Mouse (Mus musculus) neural tube, embryonic 13.5 days (tissue): Measurements from ENCODE around the gene Galnt6. TPM values are rescaled to one million over a fixed set of nuclear protein-coding genes. Genes with fewer than 3 reads are reported as not detected.
A peak's percentile ranks its signal among the peaks of the same experiment; 100 is the strongest.

Experiments
- ATAC-seq: fragments of 200-750 bp; cut with Nextera tagmentation; 2 replicates; pipeline ENCODE4 v1.8.0; 2017; ENCODE audit warnings: low read depth, mild to moderate bottlenecking, moderate TSS enrichment, moderate library complexity
- H3K27ac ChIP-seq: fragments of 300-500 bp; sonication (generic); replicated peaks from 2 replicates; pipeline ENCODE4 v1.5.1; 2015; ENCODE audit warnings: moderate library complexity, mild to moderate bottlenecking, inconsistent platforms
- H3K27me3 ChIP-seq: fragments of 300-500 bp; sonication (generic); 2 replicates; pipeline ENCODE4 v1.6.1; 2015; ENCODE audit warnings: mild to moderate bottlenecking, inconsistent platforms
- H3K36me3 ChIP-seq: fragments of 300-500 bp; sonication (generic); 2 replicates; pipeline ENCODE4 v1.6.1; 2015; ENCODE audit warnings: mild to moderate bottlenecking, inconsistent platforms
- H3K4me1 ChIP-seq: fragments of 300-500 bp; sonication (generic); replicated peaks from 2 replicates; pipeline ENCODE4 v1.6.1; 2015; ENCODE audit warnings: inconsistent platforms
- H3K4me2 ChIP-seq: fragments of 300-500 bp; sonication (generic); 2 replicates; pipeline ENCODE4 v1.6.1; 2015; ENCODE audit warnings: inconsistent platforms, mild to moderate bottlenecking, moderate library complexity
- H3K4me3 ChIP-seq: fragments of 300-500 bp; sonication (generic); 2 replicates; pipeline ENCODE4 v1.5.1; 2015; ENCODE audit warnings: mild to moderate bottlenecking, inconsistent platforms
- H3K9ac ChIP-seq: fragments of 300-500 bp; sonication (generic); 2 replicates; pipeline ENCODE4 v1.6.1; 2015; ENCODE audit warnings: moderate library complexity, mild to moderate bottlenecking, inconsistent platforms
- H3K9me3 ChIP-seq: fragments of 300-500 bp; sonication (generic); 2 replicates; pipeline ENCODE4 v1.6.1; 2016; ENCODE audit warnings: inconsistent platforms
- WGBS: fragments of 180-500 bp; shearing (Covaris S2); methylation state at CpG from one replicate; pipeline ENCODE4 v1.1.7; 2015; 5-methylcytosine and 5-hydroxymethylcytosine counted together
- polyA plus RNA-seq: library from polyadenylated mRNA; unstranded; fragments of >200 nt; fragmentation: Nextera tagmentation; extraction: Ambion mirVana; gene quantifications from 2 replicates; pipeline ENCODE4 v1.2.1, GENCODE M21; 2015

The Galnt6 gene
- polyA plus RNA-seq, 1 experiment from 2014 or later, result 0.38 TPM

GRCm38 (mm10) chr15:100764163-100764951, 35.2 kb upstream of the Galnt6 start:
- Histone ChIP-seq H3K27ac (no peak overlapping the region), H3K4me3 (no peak overlapping the region), H3K36me3 (peaks cover 31% of the 10 kb centered on the region), H3K27me3 (no peaks in the 10 kb centered on the region), H3K9me3 (no peaks in the 10 kb centered on the region), H3K4me2 (no peak overlapping the region), H3K4me1 (peaks cover 31% of the 10 kb centered on the region), H3K9ac (no peak overlapping the region)
- no peak for ATAC-seq
- WGBS, result 80% methylated on average over 16 of the region's 16 CpGs

GRCm38 (mm10) chr15:100762649-100763048, 33.5 kb upstream of the Galnt6 start:
- peak overlapping the region; percentile 81 for H3K9ac ChIP-seq
- no peak for ATAC-seq
- no peaks in the 10 kb centered on the region for H3K9me3 ChIP-seq
- H3K27ac ChIP-seq, result peak overlapping the region; percentile 92; the same call in 1 of the 2 replicates
- H3K27me3 ChIP-seq, result no peaks in the 10 kb centered on the region
- H3K4me3 ChIP-seq, result peak overlapping the region; percentile 67
- H3K4me1 ChIP-seq, result peaks cover 33% of the 10 kb centered on the region
- WGBS, result 53% methylated on average over 8 of the region's 8 CpGs
- peak overlapping the region; percentile 71 for H3K4me2 ChIP-seq
- peaks cover 19% of the 10 kb centered on the region; the same call in 1 of the 2 replicates for H3K36me3 ChIP-seq

GRCm38 (mm10) chr15:100761419-100762185, 32.4 kb upstream of the Galnt6 start, which contains the start of gene Slc4a8:
TSS of gene Slc4a8 (plus strand) at chr15:100761747.
- under 1% methylated on average over 43 of the region's 64 CpGs for WGBS
- Histone ChIP-seq H3K4me2 (peak within 1 kb of the TSS; percentile 71), H3K9ac (peak within 1 kb of the TSS; percentile 81), H3K27ac (peak within 1 kb of the TSS; percentile 92), H3K9me3 (no peaks in the 10 kb centered on the region), H3K4me3 (peak within 1 kb of the TSS; percentile 67), H3K27me3 (no peaks in the 10 kb centered on the region), H3K36me3 (peaks cover 11% of the 10 kb centered on the region; the same call in 1 of the 2 replicates), H3K4me1 (peaks cover 33% of the 10 kb centered on the region)
- peak; percentile 96 for ATAC-seq

GRCm38 (mm10) chr15:100761036-100761418, 31.9 kb upstream of the Galnt6 start:
- peak overlapping the region; percentile 71 for H3K4me2 ChIP-seq
- no peaks in the 10 kb centered on the region for H3K9me3 ChIP-seq
- H3K4me1 ChIP-seq, result peaks cover 33% of the 10 kb centered on the region
- H3K27me3 ChIP-seq, result no peaks in the 10 kb centered on the region
- H3K4me3 ChIP-seq, result peak overlapping the region; percentile 67
- WGBS, result 11% methylated on average over 9 of the region's 9 CpGs
- peak overlapping the region; percentile 70 for H3K27ac ChIP-seq
- peaks cover 9% of the 10 kb centered on the region; the same call in 1 of the 2 replicates for H3K36me3 ChIP-seq
- peak; percentile 54 for ATAC-seq
- H3K9ac ChIP-seq, result peak overlapping the region; percentile 41

- H3K9me3 ChIP-seq, result no peaks in the 10 kb centered on the region
- no peak overlapping the region for H3K4me3 ChIP-seq
- peaks cover 45% of the 10 kb centered on the region for H3K4me1 ChIP-seq
- ATAC-seq, result no peak
- no peak overlapping the region for H3K4me2 ChIP-seq
- no peak overlapping the region for H3K9ac ChIP-seq
- no peak overlapping the region for H3K27ac ChIP-seq
- 85% methylated on average over 10 of the region's 10 CpGs for WGBS
- H3K36me3 ChIP-seq, result no peaks in the 10 kb centered on the region
- no peaks in the 10 kb centered on the region; the same call in 1 of the 2 replicates for H3K27me3 ChIP-seq
Observed at GRCm38 (mm10) chr15:100759286-100759685, 30.1 kb upstream of the Galnt6 start.

- Histone ChIP-seq H3K4me3 (no peak overlapping the region), H3K36me3 (no peaks in the 10 kb centered on the region), H3K4me1 (peaks cover 31% of the 10 kb centered on the region), H3K9ac (no peak overlapping the region), H3K27me3 (peaks cover 7% of the 10 kb centered on the region; the same call in 1 of the 2 replicates), H3K4me2 (no peak overlapping the region), H3K27ac (no peak overlapping the region), H3K9me3 (no peaks in the 10 kb centered on the region)
- under 1% methylated on average over 7 of the region's 7 CpGs for WGBS
- no peak for ATAC-seq
Observed at GRCm38 (mm10) chr15:100757527-100757978, 28.4 kb upstream of the Galnt6 start.

- 0 out of 2 replicates have a peak overlapping the region, but pooled peaks have one; percentile 45 for H3K9ac ChIP-seq
- ATAC-seq, result no peak
- no peak overlapping the region for H3K27ac ChIP-seq
- peaks cover 23% of the 10 kb centered on the region for H3K4me1 ChIP-seq
- H3K36me3 ChIP-seq, result no peaks in the 10 kb centered on the region
- 70% methylated on average over 3 of the region's 3 CpGs for WGBS
- no peak overlapping the region for H3K4me2 ChIP-seq
- H3K27me3 ChIP-seq, result peaks cover 7% of the 10 kb centered on the region; the same call in 1 of the 2 replicates
- no peak overlapping the region for H3K4me3 ChIP-seq
- no peaks in the 10 kb centered on the region for H3K9me3 ChIP-seq
Observed at GRCm38 (mm10) chr15:100755881-100756624, 26.9 kb upstream of the Galnt6 start.

- 41% methylated on average over 6 of the region's 8 CpGs for WGBS
- H3K4me3 ChIP-seq, result no peak overlapping the region
Observed at GRCm38 (mm10) chr15:100755498-100755859, 26.3 kb upstream of the Galnt6 start.

GRCm38 (mm10) chr15:100754805-100755497, 25.8 kb upstream of the Galnt6 start:
- Histone ChIP-seq H3K27me3 (peaks cover 7% of the 10 kb centered on the region; the same call in 1 of the 2 replicates), H3K36me3 (no peaks in the 10 kb centered on the region), H3K27ac (no peak overlapping the region), H3K9me3 (no peaks in the 10 kb centered on the region), H3K4me3 (no peak overlapping the region), H3K4me2 (peak overlapping the region; percentile 35), H3K4me1 (peaks cover 14% of the 10 kb centered on the region), H3K9ac (0 out of 2 replicates have a peak overlapping the region, but pooled peaks have one; percentile 45)
- 11% methylated on average over 11 of the region's 11 CpGs for WGBS
- no peak for ATAC-seq

More at GRCm38 (mm10) chr15:100755498-100755859, 26.3 kb upstream of the Galnt6 start:
- peak overlapping the region; percentile 35 for H3K4me2 ChIP-seq
- ATAC-seq, result no peak
- no peak overlapping the region for H3K27ac ChIP-seq
- no peaks in the 10 kb centered on the region for H3K9me3 ChIP-seq
- H3K36me3 ChIP-seq, result no peaks in the 10 kb centered on the region
- 0 out of 2 replicates have a peak overlapping the region, but pooled peaks have one; percentile 45 for H3K9ac ChIP-seq
- peaks cover 18% of the 10 kb centered on the region for H3K4me1 ChIP-seq
- peaks cover 7% of the 10 kb centered on the region; the same call in 1 of the 2 replicates for H3K27me3 ChIP-seq

GRCm38 (mm10) chr15:100754041-100754440, 24.9 kb upstream of the Galnt6 start:
- Histone ChIP-seq H3K9ac (no peak overlapping the region), H3K4me3 (no peak overlapping the region)

GRCm38 (mm10) chr15:100753045-100753444, 23.9 kb upstream of the Galnt6 start:
- no peaks in the 10 kb centered on the region for H3K36me3 ChIP-seq
- H3K4me2 ChIP-seq, result no peak overlapping the region
- peaks cover 14% of the 10 kb centered on the region for H3K4me1 ChIP-seq
- H3K9me3 ChIP-seq, result no peaks in the 10 kb centered on the region
- H3K9ac ChIP-seq, result no peak overlapping the region
- 73% methylated on average over 5 of the region's 5 CpGs for WGBS
- H3K27ac ChIP-seq, result no peak overlapping the region
- H3K4me3 ChIP-seq, result no peak overlapping the region
- ATAC-seq, result no peak
- H3K27me3 ChIP-seq, result peaks cover 12% of the 10 kb centered on the region; the same call in 1 of the 2 replicates

More at GRCm38 (mm10) chr15:100754041-100754440, 24.9 kb upstream of the Galnt6 start:
- Histone ChIP-seq H3K36me3 (no peaks in the 10 kb centered on the region), H3K27ac (no peak overlapping the region), H3K4me1 (peaks cover 14% of the 10 kb centered on the region), H3K4me2 (no peak overlapping the region), H3K27me3 (peaks cover 7% of the 10 kb centered on the region; the same call in 1 of the 2 replicates), H3K9me3 (no peaks in the 10 kb centered on the region)
- no peak for ATAC-seq
- 39% methylated on average over 7 of the region's 7 CpGs for WGBS
